13 mouse cellular contexts compared by ENCODE assay signal in genomic region chr1:68973355-68974127, GRCm38 (mm10).
DNase-seq lines count a peak whose midpoint lies in the region; ATAC-seq lines count a peak whose summit lies in the region.
"Had no signal": no experiment of that assay in that cellular context is flagged by ENCODE, and none has a peak within 500 bp of the region (broad histone marks: within the 10 kb centered on the region; RNA-seq: fewer than 3 reads in every experiment).

No protein-coding gene starts in this region.

- intact Hi-C loops in heart, postnatal 25 days (cut with DNase I) = no loop called here
- intact Hi-C loops in gastrocnemius, postnatal 36 days (cut with DNase I) = no loop called here

- peak; percentile 40 for DNase-seq in heart, adult 8-10 months (ENCODE audit: low spot score)
- DNase-seq in heart, postnatal 25 days (ENCODE audit: low spot score) = no peak
- DNase-seq in adipocyte (ENCODE audit: low spot score) = peak; percentile 69
- no peak for DNase-seq in natural killer cell, adult 2 months (ENCODE audit: low spot score in 2 of 2)
- DNase-seq in urinary bladder, adult 18-20 months (ENCODE audit: low spot score in 2 of 2) = no peak
- no peak for DNase-seq in gastrocnemius, postnatal 36 days
- DNase-seq: gastrocnemius, postnatal 14 days had no signal

- H3K4me3 ChIP-seq in heart, embryonic 12.5 days = no peak overlapping the region
- H3K4me3 ChIP-seq in limb, embryonic 12.5 days (replicated peaks) = no peak overlapping the region
- H3K4me3 ChIP-seq: erythroblast, embryonic 14.5 days; liver, embryonic 15.5 days; myocyte had no signal

- peak overlapping the region; percentile 51 for H3K27ac ChIP-seq in heart, embryonic 12.5 days (ENCODE audit: poor library complexity, severe bottlenecking)
- H3K27ac ChIP-seq in limb, embryonic 12.5 days = no peak overlapping the region
- H3K27ac ChIP-seq: liver, embryonic 15.5 days had no signal

- H3K27me3 ChIP-seq in heart, embryonic 12.5 days (replicated peaks) = no peaks in the 10 kb centered on the region
- H3K27me3 ChIP-seq in limb, embryonic 12.5 days = no peaks in the 10 kb centered on the region
- H3K27me3 ChIP-seq: CH12.LX; liver, embryonic 15.5 days had no signal

- ATAC-seq in heart, embryonic 12.5 days (ENCODE audit: insufficient number of reproducible peaks, low FRiP score) = no peak
- ATAC-seq in limb, embryonic 12.5 days (ENCODE audit: insufficient number of reproducible peaks, insufficient read depth, low FRiP score, low TSS enrichment, low read depth) = peak; percentile 59; the same call in 1 of the 2 replicates

- WGBS in heart, embryonic 12.5 days = 77% methylated on average over 5 of the region's 5 CpGs
- 47% methylated on average over 5 of the region's 5 CpGs for WGBS in limb, embryonic 12.5 days

- no peak overlapping the region for H3K4me2 ChIP-seq in heart, embryonic 12.5 days
- H3K4me2 ChIP-seq in limb, embryonic 12.5 days = no peak overlapping the region
- H3K4me2 ChIP-seq: liver, embryonic 15.5 days had no signal

- peaks cover 5% of the 10 kb centered on the region for H3K4me1 ChIP-seq in heart, embryonic 12.5 days (replicated peaks)
- no peaks in the 10 kb centered on the region; the same call in 1 of the 2 replicates for H3K4me1 ChIP-seq in limb, embryonic 12.5 days (replicated peaks)
- H3K4me1 ChIP-seq: liver, embryonic 15.5 days had no signal

- peaks cover 3% of the 10 kb centered on the region; the same call in 1 of the 2 replicates for H3K9me3 ChIP-seq in heart, embryonic 12.5 days (replicated peaks)
- no peaks in the 10 kb centered on the region for H3K9me3 ChIP-seq in limb, embryonic 12.5 days
- H3K9me3 ChIP-seq: liver, embryonic 15.5 days had no signal

- no peak overlapping the region for H3K9ac ChIP-seq in heart, embryonic 12.5 days
- H3K9ac ChIP-seq in limb, embryonic 12.5 days (replicated peaks) = no peak overlapping the region
- H3K9ac ChIP-seq: liver, embryonic 15.5 days had no signal

- no peaks in the 10 kb centered on the region for H3K36me3 ChIP-seq in heart, embryonic 12.5 days
- H3K36me3 ChIP-seq in limb, embryonic 12.5 days = no peaks in the 10 kb centered on the region
- H3K36me3 ChIP-seq: liver, embryonic 15.5 days had no signal

Comparison
In these comparisons a context has a peak if more than half of its experiments do, and no peak if none do; other contexts are left out.
1. DNase-seq: peak in heart, adult 8-10 months (single experiment) and adipocyte (single experiment); none in heart, postnatal 25 days (single experiment), natural killer cell, adult 2 months (0 of 2), urinary bladder, adult 18-20 months (0 of 2) and gastrocnemius, postnatal 36 days (0 of 2).